In the genomic region with DNA sequence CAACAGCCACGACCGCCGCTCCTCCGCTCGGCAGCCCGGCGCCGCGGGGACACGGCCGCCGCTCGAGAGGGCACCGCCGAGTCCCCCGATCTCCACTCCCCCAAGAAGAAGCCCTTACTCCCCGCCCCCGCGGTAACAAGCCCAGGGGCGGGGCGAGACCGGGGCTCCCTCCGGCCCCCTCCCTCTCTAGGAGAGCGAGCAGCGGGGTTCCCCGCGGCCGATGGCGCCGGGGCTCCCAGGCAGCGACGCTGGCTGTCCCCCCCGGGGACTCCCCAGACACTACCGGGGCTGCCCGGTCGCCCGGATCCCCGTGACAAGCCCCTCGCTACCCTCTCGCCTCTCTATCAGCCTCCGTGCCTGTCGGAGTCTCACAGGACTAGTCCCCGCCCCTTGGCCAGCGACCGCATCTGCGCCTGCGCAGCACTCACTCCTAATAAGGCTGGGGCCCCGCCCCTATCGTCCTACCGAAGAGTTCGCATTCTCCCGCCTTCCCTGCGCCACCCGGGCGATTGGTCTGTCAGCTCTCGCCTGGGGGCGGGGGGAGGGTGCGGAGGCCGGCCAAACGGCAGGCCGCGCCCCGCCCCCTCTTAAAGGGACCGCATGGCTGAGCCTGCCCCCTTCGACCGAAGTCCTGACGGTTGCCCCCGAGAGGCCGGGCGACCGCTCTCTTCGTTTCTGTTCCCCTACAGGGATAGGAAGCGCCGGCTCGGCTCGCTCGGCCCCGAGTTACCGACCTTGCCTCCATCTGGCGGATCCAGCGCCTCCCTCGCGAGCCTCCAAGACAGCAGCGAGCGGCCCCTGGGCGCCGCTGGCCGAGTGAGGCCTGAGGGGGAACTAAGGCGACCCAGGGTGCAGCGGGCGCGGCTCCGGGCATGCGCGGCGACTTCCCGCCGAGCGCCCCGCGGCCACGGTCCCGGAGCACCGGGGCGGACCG, we compare ENCODE assay signal across 7 mouse cellular contexts. TPM values are rescaled to one million over a fixed set of nuclear protein-coding genes. Genes with fewer than 3 reads are reported as not detected.
A peak's percentile ranks its signal among the peaks of the same experiment; 100 is the strongest.
DNase-seq lines count a peak whose midpoint lies in the region; ATAC-seq lines count a peak whose summit lies in the region.

A gene (minus strand): TSS at position 780 of the 934 bp plus-strand sequence.

- no peaks in the 10 kb centered on the region for H3K9me3 ChIP-seq in embryonic facial prominence, embryonic 12.5 days
- H3K9me3 ChIP-seq in limb, embryonic 11.5 days (ENCODE audit: control insufficient read depth, low read length): no peaks in the 10 kb centered on the region
- no peaks in the 10 kb centered on the region for H3K9me3 ChIP-seq in midbrain, embryonic 14.5 days (ENCODE audit: control insufficient read depth, low read length)

- peak; percentile 88 for ATAC-seq in embryonic facial prominence, embryonic 12.5 days (ENCODE audit: insufficient number of reproducible peaks, insufficient read depth, low FRiP score, low TSS enrichment)
- ATAC-seq in limb, embryonic 11.5 days (ENCODE audit: insufficient number of reproducible peaks, low FRiP score, low TSS enrichment, low read depth): peak; percentile 91
- peak; percentile 92 for ATAC-seq in midbrain, embryonic 14.5 days (ENCODE audit: low FRiP score, low TSS enrichment)

- peak; percentile 100 for DNase-seq in adrenal gland, postnatal 25 days
- DNase-seq in heart, adult 11 months: peak; percentile 100
- peak; percentile 100 for DNase-seq in kidney, adult 18-20 months
- peak; percentile 100 for DNase-seq in limb, embryonic 11.5 days (ENCODE audit: low spot score)
- DNase-seq in midbrain, embryonic 14.5 days: peak; percentile 100
- DNase-seq in spleen, adult 18-20 months: peak; percentile 100

- H3K4me2 ChIP-seq in embryonic facial prominence, embryonic 12.5 days (replicated peaks): peak within 1 kb of the TSS; percentile 69
- peak within 1 kb of the TSS; percentile 81 for H3K4me2 ChIP-seq in limb, embryonic 11.5 days (ENCODE audit: low read depth, severe bottlenecking)
- peak within 1 kb of the TSS; percentile 71 for H3K4me2 ChIP-seq in midbrain, embryonic 14.5 days (ENCODE audit: low read length)

- H3K36me3 ChIP-seq in embryonic facial prominence, embryonic 12.5 days: no peaks in the 10 kb centered on the region
- H3K36me3 ChIP-seq in limb, embryonic 11.5 days (ENCODE audit: control insufficient read depth, insufficient read depth, low read length): no peaks in the 10 kb centered on the region
- no peaks in the 10 kb centered on the region for H3K36me3 ChIP-seq in midbrain, embryonic 14.5 days (ENCODE audit: control insufficient read depth, insufficient read depth, low read length)

- peak within 1 kb of the TSS; percentile 87 for H3K9ac ChIP-seq in embryonic facial prominence, embryonic 12.5 days
- H3K9ac ChIP-seq in limb, embryonic 11.5 days (ENCODE audit: low read length): peak within 1 kb of the TSS; percentile 91
- peak within 1 kb of the TSS; percentile 79 for H3K9ac ChIP-seq in midbrain, embryonic 14.5 days (replicated peaks; ENCODE audit: low read length)

- peak within 1 kb of the TSS; percentile 93 for H3K27ac ChIP-seq in embryonic facial prominence, embryonic 12.5 days
- peak within 1 kb of the TSS; percentile 94 for H3K27ac ChIP-seq in limb, embryonic 11.5 days (replicated peaks; ENCODE audit: low read depth, low read length)
- peak within 1 kb of the TSS; percentile 92 for H3K27ac ChIP-seq in midbrain, embryonic 14.5 days (replicated peaks; ENCODE audit: low read depth, low read length)

- no peaks in the 10 kb centered on the region for H3K27me3 ChIP-seq in embryonic facial prominence, embryonic 12.5 days
- H3K27me3 ChIP-seq in limb, embryonic 11.5 days (ENCODE audit: control insufficient read depth, insufficient read depth, low read length): no peaks in the 10 kb centered on the region
- H3K27me3 ChIP-seq in midbrain, embryonic 14.5 days (ENCODE audit: control insufficient read depth, insufficient read depth, low read length): no peaks in the 10 kb centered on the region

- H3K4me1 ChIP-seq in embryonic facial prominence, embryonic 12.5 days: peaks cover 4% of the 10 kb centered on the region
- no peaks in the 10 kb centered on the region for H3K4me1 ChIP-seq in limb, embryonic 11.5 days (ENCODE audit: control insufficient read depth, insufficient read depth, low read length)
- H3K4me1 ChIP-seq in midbrain, embryonic 14.5 days (ENCODE audit: control insufficient read depth, insufficient read depth, low read length): no peaks in the 10 kb centered on the region

- under 1% methylated on average over 101 of the region's 106 CpGs for WGBS in embryonic facial prominence, embryonic 12.5 days
- WGBS in limb, embryonic 11.5 days: under 1% methylated on average over 86 of the region's 106 CpGs
- under 1% methylated on average over 106 of the region's 106 CpGs for WGBS in midbrain, embryonic 14.5 days

- H3K4me3 ChIP-seq in embryonic facial prominence, embryonic 12.5 days: peak within 1 kb of the TSS; percentile 87
- H3K4me3 ChIP-seq in limb, embryonic 11.5 days (ENCODE audit: low read depth, low read length): peak within 1 kb of the TSS; percentile 94
- H3K4me3 ChIP-seq in midbrain, embryonic 14.5 days (replicated peaks; ENCODE audit: low read depth, low read length): peak within 1 kb of the TSS; percentile 88

RNA-seq across cellular contexts. Expression of the gene that starts here (rescaled TPM):
- total RNA-seq in adrenal gland, postnatal 25 days (2021): 26.8 and 28.9 TPM in 2 replicates
- polyA plus RNA-seq in embryonic facial prominence, embryonic 12.5 days (2016; fragmentation: Nextera tagmentation; extraction: Ambion mirVana): 16.6 and 18.9 TPM in 2 replicates
- polyA plus RNA-seq in limb, embryonic 11.5 days (2014; fragmentation: Nextera tagmentation; extraction: Ambion mirVana): 11.5 and 12.1 TPM in 2 replicates
- 6.4 and 7.4 TPM in 2 replicates for polyA plus RNA-seq in midbrain, embryonic 14.5 days (2014; fragmentation: Nextera tagmentation; extraction: Ambion mirVana)

Comparison
In these comparisons a context has a peak if more than half of its experiments do, and no peak if none do; other contexts are left out.
1. Peak in every context shown above with its lines: DNase-seq, ATAC-seq, H3K4me3 ChIP-seq and H3K27ac ChIP-seq.